Mouse (Mus musculus): Measurements from ENCODE around the gene Vamp4. TPM values are rescaled to one million over a fixed set of nuclear protein-coding genes. Genes with fewer than 3 reads are reported as not detected.

Vamp4 gene
- polyA plus RNA-seq (2015; fragmentation: Nextera tagmentation; extraction: Ambion mirVana), result 34.2 and 40.1 TPM in 2 replicates

GRCm38 (mm10) chr1:162570260-162570748 lies at the start of gene Vamp4:
TSS of gene Vamp4 (plus strand) at chr1:162570515.

GRCm38 (mm10) chr1:162548016-162548916 lies 22.0 kb upstream of the Vamp4 start, which contains the start of gene Mettl13:
TSS of gene Mettl13 (minus strand) at chr1:162548551.

GRCm38 (mm10) chr1:162639051-162639750 lies 68.9 kb downstream of the Vamp4 start, which contains the start of gene Myoc:
TSS of gene Myoc (plus strand) at chr1:162639155.

Other genes starting within 250 kb of the Vamp4 start
- 3.2 and 3.5 TPM in 2 replicates for gene Dnm3, start 92.5 kb upstream of the Vamp4 start, polyA plus RNA-seq (2015; fragmentation: Nextera tagmentation; extraction: Ambion mirVana)
- 8.5 and 8.6 TPM in 2 replicates for gene Mettl13, start 22.0 kb upstream of the Vamp4 start, polyA plus RNA-seq (2015; fragmentation: Nextera tagmentation; extraction: Ambion mirVana)
- 0.26 and 0.29 TPM in 2 replicates for gene Myoc, start 68.6 kb downstream of the Vamp4 start, polyA plus RNA-seq (2015; fragmentation: Nextera tagmentation; extraction: Ambion mirVana)
- not detected in 2 replicates for gene Myocos, start 87.7 kb downstream of the Vamp4 start, polyA plus RNA-seq (2015; fragmentation: Nextera tagmentation; extraction: Ambion mirVana)
- gene Prrc2c, start 170.0 kb downstream of the Vamp4 start, polyA plus RNA-seq (2015; fragmentation: Nextera tagmentation; extraction: Ambion mirVana), result 63.8 and 74.3 TPM in 2 replicates
- gene Fmo4, start 243.5 kb downstream of the Vamp4 start, polyA plus RNA-seq (2015; fragmentation: Nextera tagmentation; extraction: Ambion mirVana), result 0.33 and 0.45 TPM in 2 replicates